8 mouse cellular contexts compared by ENCODE assay signal in genomic region chr8:115414061-115414473, GRCm38 (mm10).
DNase-seq lines count a peak whose midpoint lies in the region; ATAC-seq lines count a peak whose summit lies in the region.

No protein-coding gene starts in this region.

- no peaks in the 10 kb centered on the region; the same call in 1 of the 2 replicates for H3K27me3 ChIP-seq in midbrain, embryonic 11.5 days (ENCODE audit: control insufficient read depth, insufficient read depth, low read length)
- H3K27me3 ChIP-seq in splenic B cell, adult 2 months (ENCODE audit: control insufficient read depth, insufficient read depth, low read length, poor library complexity, severe bottlenecking): peaks cover 3% of the 10 kb centered on the region; the same call in 1 of the 2 replicates

- peak; percentile 52 for ATAC-seq in midbrain, embryonic 11.5 days (ENCODE audit: low FRiP score)

- no peak overlapping the region for H3K4me2 ChIP-seq in midbrain, embryonic 11.5 days

- intact Hi-C loops in left cerebral cortex, postnatal 10 days (cut with DNase I): no loop called here

- 26% methylated on average over 7 of the region's 7 CpGs for WGBS in midbrain, embryonic 11.5 days

- peaks cover 3% of the 10 kb centered on the region; the same call in 1 of the 2 replicates for H3K4me1 ChIP-seq in midbrain, embryonic 11.5 days (ENCODE audit: control insufficient read depth, insufficient read depth, low read length)

- H3K36me3 ChIP-seq in midbrain, embryonic 11.5 days (ENCODE audit: control insufficient read depth, insufficient read depth, low read length): no peaks in the 10 kb centered on the region
- no peaks in the 10 kb centered on the region for H3K36me3 ChIP-seq in splenic B cell, adult 2 months (ENCODE audit: control insufficient read depth, insufficient read depth, low read length, poor library complexity, severe bottlenecking)

- no peak overlapping the region for H3K9ac ChIP-seq in midbrain, embryonic 11.5 days (ENCODE audit: low read length)

- DNase-seq in left cerebral cortex, postnatal 10 days (ENCODE audit: extremely low spot score in 1 of 2, low spot score in 2 of 2): peak; percentile 20 to 61
- DNase-seq in left cerebral cortex, adult 18-20 months (ENCODE audit: low spot score in 2 of 2): no peak
- peak; percentile 44 to 61 for DNase-seq in adrenal gland, postnatal 36 days
- DNase-seq in gastrocnemius, postnatal 4 days (ENCODE audit: low spot score in 2 of 2): peak; percentile 32 to 52
- peak; percentile 17 to 18 for DNase-seq in layer of hippocampus, postnatal 14 days (ENCODE audit: low spot score in 2 of 2)
- peak; percentile 86 for DNase-seq in midbrain, embryonic 11.5 days (ENCODE audit: low spot score, missing footprints)
- DNase-seq in splenic B cell, adult 2 months (ENCODE audit: low read depth, low spot score): peak; percentile 91
- no peak for DNase-seq in cerebellum, adult 11-12 months

- H3K4me3 ChIP-seq in midbrain, embryonic 11.5 days (ENCODE audit: low read depth, low read length): no peak overlapping the region

- no peaks in the 10 kb centered on the region for H3K9me3 ChIP-seq in midbrain, embryonic 11.5 days (ENCODE audit: control insufficient read depth, low read length)

- H3K27ac ChIP-seq in midbrain, embryonic 11.5 days (ENCODE audit: low read depth, low read length): no peak overlapping the region; the same call in 1 of the 2 replicates

Comparison
In these comparisons a context has a peak if more than half of its experiments do, and no peak if none do; other contexts are left out.
1. DNase-seq: peak in left cerebral cortex, postnatal 10 days (2 of 2), adrenal gland, postnatal 36 days (2 of 2), gastrocnemius, postnatal 4 days (2 of 2), layer of hippocampus, postnatal 14 days (2 of 2), midbrain, embryonic 11.5 days (single experiment) and splenic B cell, adult 2 months (single experiment); none in left cerebral cortex, adult 18-20 months (0 of 2) and cerebellum, adult 11-12 months (single experiment).